Mouse (Mus musculus) liver, embryonic 18 days (tissue): Measurements from ENCODE around the gene Col9a1. TPM values are rescaled to one million over a fixed set of nuclear protein-coding genes. Genes with fewer than 3 reads are reported as not detected.

ENCODE experiments used
- polyA plus RNA-seq: library from polyadenylated mRNA; depleted of rRNA; stranded (reverse); fragments of >200 nt; gene quantifications from 2 replicates; pipeline ENCODE4 v1.2.3, GENCODE M21; 2012; rRNA removed

The Col9a1 gene
- polyA plus RNA-seq: 0.01 and 0.05 TPM in 2 replicates

DNA sequence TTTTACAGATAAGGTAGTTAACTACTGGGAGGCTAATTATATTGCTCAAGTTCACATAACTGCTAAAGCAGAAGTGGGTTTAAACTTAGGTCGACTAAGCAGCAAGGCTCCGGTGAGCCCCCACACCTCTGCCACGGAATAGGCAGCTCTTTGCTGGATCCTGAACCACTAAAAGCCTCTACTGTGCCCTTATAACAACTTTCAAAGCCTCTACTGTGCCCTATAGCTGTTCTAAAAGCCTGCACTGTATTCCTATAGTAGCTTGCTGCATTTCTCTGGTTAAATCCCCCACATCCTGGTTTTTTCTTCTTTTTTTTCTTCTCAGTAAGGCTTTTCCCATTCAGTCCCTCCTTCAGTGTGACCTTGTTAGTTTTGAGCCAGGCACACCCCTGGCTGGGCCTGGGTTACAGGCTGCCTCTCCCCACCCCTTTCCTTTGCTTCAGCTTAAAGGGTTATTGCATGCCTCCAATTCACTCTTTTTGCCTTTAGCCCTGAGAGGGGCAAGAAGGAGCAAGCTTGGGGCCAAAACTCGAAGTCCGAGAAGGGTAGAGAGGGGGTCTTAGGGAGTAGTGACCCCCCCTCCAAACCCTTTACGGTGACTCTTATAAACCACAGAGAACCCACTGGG lies at the start of gene Col9a1:
Col9a1 (plus strand) TSS at position 387 of the 628 bp plus-strand sequence.

Other genes starting within 250 kb of the Col9a1 start
- 18.7 and 20.0 TPM in 2 replicates for gene Sdhaf4, start 172.0 kb upstream of the Col9a1 start, polyA plus RNA-seq
- 11.6 and 12.7 TPM in 2 replicates for gene Fam135a, start 77.3 kb upstream of the Col9a1 start, polyA plus RNA-seq